Mouse (Mus musculus) megakaryocyte, embryonic 14.5 days (primary cell): Measurements from ENCODE around the gene Fyttd1.

Source experiments
- FLI1 ChIP-seq: IDR thresholded peaks from 2 replicates; pipeline ENCODE4 v1.6.1; 2012; ENCODE audit warnings: low read length, inconsistent platforms, mixed read lengths
- GATA1 ChIP-seq: IDR thresholded peaks from 3 replicates; pipeline ENCODE4 v1.6.1; 2012; ENCODE audit warnings: mixed read lengths, low read length, inconsistent platforms, borderline replicate concordance

DNA sequence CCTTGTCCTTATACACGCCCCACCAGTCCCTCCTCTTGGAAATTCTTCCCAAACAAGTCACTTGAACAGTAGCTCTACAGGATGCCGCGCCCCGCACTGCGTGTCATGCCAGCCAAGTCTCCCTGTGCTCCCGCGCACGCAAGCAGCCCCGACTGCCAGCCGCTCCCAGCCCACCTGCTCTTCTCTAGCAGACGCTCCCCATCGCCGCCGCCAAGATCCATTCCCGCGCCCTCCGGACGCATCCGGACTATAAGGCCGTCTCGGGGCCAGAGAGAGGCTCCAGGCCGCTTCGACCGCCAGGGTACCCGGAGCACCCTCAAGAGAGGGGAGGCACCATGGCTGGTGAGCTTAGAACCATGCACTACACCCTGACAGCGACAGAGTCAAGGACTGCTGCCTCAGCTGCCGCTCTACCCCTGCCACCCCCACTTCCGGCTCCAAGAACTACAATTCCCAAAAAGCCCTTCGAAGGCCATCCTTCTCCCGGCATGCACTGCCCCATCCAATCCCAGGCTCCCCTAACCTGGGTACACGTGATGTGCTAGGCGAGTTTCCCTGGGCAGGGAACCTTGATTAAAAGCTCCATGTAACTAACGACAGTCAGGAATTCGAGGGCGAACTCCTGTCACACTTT lies 9.3 kb upstream of the Fyttd1 start:
- no peak for TF ChIP-seq GATA1
- no peak for TF ChIP-seq FLI1
